Mouse (Mus musculus) C2C12 (cell line): ENCODE results near the gene Pef1. TPM values are rescaled to one million over a fixed set of nuclear protein-coding genes. Genes with fewer than 3 reads are reported as not detected.

Experiments
- H3K27me3 ChIP-seq: one replicate; pipeline ENCODE4 v1.6.1; 2011; ENCODE audit not compliant: control insufficient read depth, insufficient read depth, insufficient read length
- H3K36me3 ChIP-seq: one replicate; pipeline ENCODE4 v1.6.1; 2011; ENCODE audit not compliant: control insufficient read depth, insufficient read depth
- H3K4me3 ChIP-seq: one replicate; pipeline ENCODE4 v1.5.1; 2011; ENCODE audit warnings: mild to moderate bottlenecking, control low read depth; ENCODE audit not compliant: poor library complexity, insufficient read depth, severe bottlenecking
- H3K79me2 ChIP-seq: one replicate; pipeline ENCODE4 v1.6.1; 2011; ENCODE audit not compliant: control insufficient read depth, insufficient read depth
- H3K79me3 ChIP-seq: one replicate; pipeline ENCODE4 v1.6.1; 2011; ENCODE audit warnings: low read depth, control low read depth
- H3ac ChIP-seq: one replicate; pipeline ENCODE3; 2011; ENCODE audit warnings: low read depth; ENCODE audit not compliant: control insufficient read depth, insufficient read length
- CEBPB ChIP-seq: IDR thresholded peaks from one replicate; pipeline ENCODE4 v1.6.1; 2011; ENCODE audit warnings: low read depth, mild to moderate bottlenecking, control low read depth, moderate library complexity
- CTCF ChIP-seq: IDR thresholded peaks from one replicate; pipeline ENCODE4 v1.5.1; 2011; ENCODE audit not compliant: control insufficient read depth, insufficient read depth, insufficient read length
- FOSL1 ChIP-seq: IDR thresholded peaks from one replicate; pipeline ENCODE4 v1.8.0; 2011; ENCODE audit warnings: mild to moderate bottlenecking, low read length; ENCODE audit not compliant: poor library complexity, insufficient read depth, severe bottlenecking
- MAX ChIP-seq: IDR thresholded peaks from one replicate; pipeline ENCODE4 v1.6.1; 2011; ENCODE audit warnings: mild to moderate bottlenecking, control low read depth
- MYOD1 ChIP-seq: IDR thresholded peaks from one replicate; pipeline ENCODE4 v1.6.1; 2011; ENCODE audit warnings: low read depth; ENCODE audit not compliant: control insufficient read depth, insufficient read length
- MYOG ChIP-seq: IDR thresholded peaks from one replicate; pipeline ENCODE4 v1.6.1; 2011; ENCODE audit not compliant: control insufficient read depth, insufficient read length; ENCODE audit errors: extremely low read depth
- USF1 ChIP-seq: IDR thresholded peaks from one replicate; pipeline ENCODE4 v1.6.1; 2011; ENCODE audit warnings: low read depth, mild to moderate bottlenecking, control low read depth, moderate library complexity
- polyA plus RNA-seq: library from polyadenylated mRNA; unstranded; fragments of >200 nt; fragmentation: generic; extraction: Trizol; gene quantifications from one replicate; pipeline ENCODE4 v1.2.1, GENCODE M21; 2012; ENCODE audit warnings: missing spikeins

Pef1 gene
- polyA plus RNA-seq, 1 experiment, result 49.7 TPM

DNA sequence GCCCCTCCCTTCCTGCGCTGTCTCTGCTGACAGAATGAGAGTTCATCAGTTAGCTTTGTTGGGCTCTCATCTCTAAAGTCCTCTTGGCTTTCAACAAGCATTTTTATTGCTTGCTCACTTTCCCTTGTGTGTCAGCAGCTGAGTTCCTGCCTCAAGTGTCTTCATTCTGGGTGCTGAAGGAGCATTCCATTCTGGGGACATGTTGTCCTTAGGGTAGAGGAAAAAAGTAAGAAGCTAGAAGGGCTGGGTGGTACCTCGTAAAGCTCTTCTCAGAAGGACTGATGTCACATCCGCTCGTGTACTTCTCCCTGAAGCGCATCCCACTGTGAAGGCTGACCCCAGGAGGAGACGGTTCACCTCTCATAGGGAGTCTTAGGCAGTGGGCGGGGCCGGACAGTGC, 19.2 kb downstream of the Pef1 start:
- Histone ChIP-seq H3K79me2 (no peaks in the 10 kb centered on the region), H3K79me3 (no peaks in the 10 kb centered on the region), H3K4me3 (no peak overlapping the region), H3K27me3 (no peaks in the 10 kb centered on the region), H3K36me3 (peaks cover 8% of the 10 kb centered on the region), H3ac (no peak overlapping the region)
- no peak for TF ChIP-seq USF1
- TF ChIP-seq MYOG, result no peak
- no peak for TF ChIP-seq FOSL1
- TF ChIP-seq MYOD1, result no peak
- TF ChIP-seq MAX, result no peak
- no peak for TF ChIP-seq CTCF
- TF ChIP-seq CEBPB, result no peak

DNA sequence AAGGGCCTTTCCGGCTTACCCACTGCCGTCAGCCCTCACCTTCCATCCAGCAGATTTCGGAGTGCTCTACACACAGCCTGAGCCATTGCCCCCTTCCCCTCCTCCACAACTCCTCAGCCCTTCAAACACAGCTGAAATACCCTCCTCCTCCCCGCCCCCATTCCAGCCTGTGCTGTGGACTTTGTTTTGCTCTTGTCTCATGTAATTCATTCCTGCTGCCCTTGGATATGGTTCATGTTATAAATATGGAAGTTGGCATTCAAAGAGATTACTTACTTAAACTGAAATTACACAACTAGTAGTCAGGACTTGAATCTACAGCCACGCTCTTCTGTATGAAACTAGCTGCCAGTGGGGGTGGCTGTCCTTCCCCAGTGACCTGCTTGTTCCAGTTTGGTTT, 20.7 kb downstream of the Pef1 start:
- TF ChIP-seq MAX (no peak), CTCF (no peak), USF1 (no peak), MYOG (no peak), CEBPB (no peak), FOSL1 (no peak), MYOD1 (no peak)
- peaks cover 18% of the 10 kb centered on the region for H3K36me3 ChIP-seq
- H3K4me3 ChIP-seq, result no peak overlapping the region
- H3ac ChIP-seq, result no peak overlapping the region
- no peaks in the 10 kb centered on the region for H3K79me2 ChIP-seq
- H3K79me3 ChIP-seq, result no peaks in the 10 kb centered on the region
- H3K27me3 ChIP-seq, result no peaks in the 10 kb centered on the region

DNA sequence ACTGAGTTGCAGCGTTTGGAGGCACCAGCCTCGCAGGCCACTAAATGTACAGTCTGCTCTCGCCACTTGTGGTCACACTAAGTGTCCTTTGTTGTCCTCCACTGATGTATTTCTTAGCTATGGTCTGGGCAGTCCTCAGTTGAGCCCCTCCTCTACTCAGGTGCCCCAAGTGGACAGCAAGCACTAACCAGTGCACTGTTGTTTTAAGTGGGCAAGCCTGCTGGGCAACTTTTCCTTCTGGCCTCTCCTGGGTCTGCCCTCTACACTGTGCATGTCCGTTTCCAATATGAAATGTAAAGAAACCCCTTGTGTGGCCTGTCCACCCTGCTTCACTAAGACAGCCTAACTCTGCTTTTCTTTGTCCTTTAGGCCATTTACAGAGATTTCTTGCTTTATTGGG, 21.8 kb downstream of the Pef1 start:
- Histone ChIP-seq H3K4me3 (no peak overlapping the region), H3K36me3 (peaks cover 19% of the 10 kb centered on the region), H3K27me3 (no peaks in the 10 kb centered on the region), H3K79me2 (no peaks in the 10 kb centered on the region), H3K79me3 (no peaks in the 10 kb centered on the region), H3ac (no peak overlapping the region)
- TF ChIP-seq MAX (no peak), FOSL1 (no peak), CTCF (no peak), MYOG (no peak), CEBPB (no peak), USF1 (no peak), MYOD1 (no peak)

GRCm38 (mm10) chr4:130125164-130125563, 22.8 kb downstream of the Pef1 start:
- TF ChIP-seq MYOD1 (no peak), CTCF (no peak), MAX (no peak), FOSL1 (no peak), MYOG (no peak), USF1 (no peak), CEBPB (no peak)
- H3K79me3 ChIP-seq, result no peaks in the 10 kb centered on the region
- no peak overlapping the region for H3ac ChIP-seq
- no peaks in the 10 kb centered on the region for H3K27me3 ChIP-seq
- no peak overlapping the region for H3K4me3 ChIP-seq
- no peaks in the 10 kb centered on the region for H3K79me2 ChIP-seq
- peaks cover 19% of the 10 kb centered on the region for H3K36me3 ChIP-seq

DNA sequence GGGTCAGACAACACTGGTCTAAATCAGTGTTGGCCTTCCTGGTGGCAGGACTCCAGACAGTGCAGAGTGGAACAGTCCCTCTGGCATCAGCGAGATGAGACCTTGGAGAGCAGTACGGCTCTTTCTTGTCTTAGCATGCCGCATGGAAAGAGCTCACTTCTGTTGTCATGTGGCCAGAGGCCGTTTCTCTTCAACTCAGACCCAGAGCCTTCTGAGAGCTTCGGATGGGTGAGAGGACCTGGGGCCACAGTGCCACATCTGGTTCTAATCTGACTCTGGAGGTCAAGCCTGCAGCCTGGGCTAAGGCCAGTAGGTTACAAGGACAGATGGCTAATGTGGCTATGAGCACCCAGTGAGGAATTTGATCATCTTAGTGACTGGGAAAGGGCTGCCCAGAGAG, 23.6 kb downstream of the Pef1 start:
- H3K36me3 ChIP-seq, result peaks cover 19% of the 10 kb centered on the region
- no peaks in the 10 kb centered on the region for H3K79me2 ChIP-seq
- H3K4me3 ChIP-seq, result no peak overlapping the region
- no peak overlapping the region for H3ac ChIP-seq
- TF ChIP-seq FOSL1 (no peak), USF1 (no peak), MAX (no peak), MYOG (no peak), CTCF (no peak), CEBPB (no peak), MYOD1 (no peak)
- no peaks in the 10 kb centered on the region for H3K79me3 ChIP-seq
- H3K27me3 ChIP-seq, result no peaks in the 10 kb centered on the region

DNA sequence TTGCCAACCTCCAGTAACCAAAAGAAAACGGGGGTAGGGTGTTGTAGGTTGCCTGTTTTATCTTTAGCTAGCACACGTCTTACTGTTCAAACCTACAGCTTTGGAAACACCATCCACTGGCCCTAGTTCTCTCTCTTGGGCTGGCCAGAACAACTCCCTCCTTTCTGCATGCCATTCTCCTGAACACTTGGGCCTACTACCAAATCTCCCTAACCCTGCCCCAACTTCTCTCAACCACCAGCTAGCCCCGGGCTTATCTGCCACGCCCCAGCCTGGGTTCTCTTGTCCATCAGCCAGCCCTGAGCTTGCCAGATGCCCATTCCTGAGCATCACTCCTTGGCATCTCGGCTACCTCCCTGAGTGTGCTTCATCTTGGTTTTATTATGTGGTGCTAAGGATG, 26.5 kb downstream of the Pef1 start:
- Histone ChIP-seq H3K36me3 (peaks cover 19% of the 10 kb centered on the region), H3K79me2 (no peaks in the 10 kb centered on the region), H3ac (no peak overlapping the region), H3K27me3 (no peaks in the 10 kb centered on the region), H3K4me3 (no peak overlapping the region), H3K79me3 (no peaks in the 10 kb centered on the region)
- no peak for TF ChIP-seq FOSL1
- TF ChIP-seq CEBPB, result no peak
- no peak for TF ChIP-seq MAX
- TF ChIP-seq MYOD1, result no peak
- no peak for TF ChIP-seq CTCF
- TF ChIP-seq USF1, result no peak
- TF ChIP-seq MYOG, result no peak
